ENCODE assay signal across 14 mouse cellular contexts in genomic region chr10:41972676-41973075, GRCm38 (mm10). TPM values are rescaled to one million over a fixed set of nuclear protein-coding genes. Genes with fewer than 3 reads are reported as not detected.
A peak's percentile ranks its signal among the peaks of the same experiment; 100 is the strongest.
DNase-seq lines count a peak whose midpoint lies in the region; ATAC-seq and TF ChIP-seq lines count a peak whose summit lies in the region.
"Had no signal": no experiment of that assay in that cellular context is flagged by ENCODE, and none has a peak within 500 bp of the region (broad histone marks: within the 10 kb centered on the region; RNA-seq: fewer than 3 reads in every experiment).

No protein-coding gene starts in this region.

- TF ChIP-seq CTCF in kidney, postnatal 0 days (IDR thresholded peaks at IDR 0.05; ENCODE audit: low read depth) = no peak

- H3K4me3 ChIP-seq in kidney, postnatal 0 days (replicated peaks; ENCODE audit: low read depth, low read length) = no peak overlapping the region
- no peak overlapping the region for H3K4me3 ChIP-seq in liver, embryonic 16.5 days (ENCODE audit: low read depth, low read length)
- H3K4me3 ChIP-seq: embryonic facial prominence, embryonic 12.5 days had no signal

- H3K9me3 ChIP-seq in kidney, postnatal 0 days (replicated peaks; ENCODE audit: low read length) = no peaks in the 10 kb centered on the region
- no peaks in the 10 kb centered on the region for H3K9me3 ChIP-seq in liver, embryonic 16.5 days (replicated peaks; ENCODE audit: control insufficient read depth, low read length)
- H3K9me3 ChIP-seq: embryonic facial prominence, embryonic 12.5 days had no signal

- no peaks in the 10 kb centered on the region for H3K36me3 ChIP-seq in kidney, postnatal 0 days (ENCODE audit: insufficient read depth, low read length)
- no peaks in the 10 kb centered on the region for H3K36me3 ChIP-seq in liver, embryonic 16.5 days (ENCODE audit: control insufficient read depth, insufficient read depth)
- H3K36me3 ChIP-seq: embryonic facial prominence, embryonic 12.5 days had no signal

- H3K4me2 ChIP-seq in kidney, postnatal 0 days (ENCODE audit: low read length) = no peak overlapping the region
- no peak overlapping the region for H3K4me2 ChIP-seq in liver, embryonic 16.5 days (ENCODE audit: low read depth, low read length)
- H3K4me2 ChIP-seq: embryonic facial prominence, embryonic 12.5 days; hindbrain, embryonic 14.5 days had no signal

- peak overlapping the region; percentile 25; the same call in 1 of the 2 replicates for H3K27ac ChIP-seq in kidney, postnatal 0 days
- H3K27ac ChIP-seq in liver, embryonic 16.5 days (ENCODE audit: low read length) = peak overlapping the region; percentile 33
- H3K27ac ChIP-seq: embryonic facial prominence, embryonic 12.5 days; hindbrain, embryonic 14.5 days; liver, embryonic 14.5 days had no signal

- 77% methylated on average over 9 of the region's 9 CpGs for WGBS in kidney, postnatal 0 days
- 18% methylated on average over 9 of the region's 9 CpGs for WGBS in liver, embryonic 16.5 days (ENCODE audit: insufficient replicate concordance)

- H3K4me1 ChIP-seq in kidney, postnatal 0 days (replicated peaks; ENCODE audit: insufficient read depth, low read length) = no peaks in the 10 kb centered on the region
- H3K4me1 ChIP-seq in liver, embryonic 16.5 days (ENCODE audit: control insufficient read depth, low read depth, low read length) = no peaks in the 10 kb centered on the region
- H3K4me1 ChIP-seq: embryonic facial prominence, embryonic 12.5 days had no signal

- H3K9ac ChIP-seq in kidney, postnatal 0 days (ENCODE audit: low read depth, low read length) = no peak overlapping the region
- H3K9ac ChIP-seq in liver, embryonic 16.5 days (ENCODE audit: low read depth, low read length) = no peak overlapping the region
- H3K9ac ChIP-seq: embryonic facial prominence, embryonic 12.5 days; hindbrain, embryonic 14.5 days; liver, embryonic 14.5 days had no signal

- DNase-seq in kidney, postnatal 0 days (ENCODE audit: low spot score) = no peak
- DNase-seq in kidney, postnatal 4 days = no peak
- peak; percentile 50 for DNase-seq in A20 (ENCODE audit: low read depth, low spot score)
- DNase-seq in cerebellum, adult 8-10 months = no peak
- no peak for DNase-seq in gastrocnemius, postnatal 10 days
- DNase-seq: adrenal gland, adult 2 months; cerebellum, postnatal 25 days; kidney, adult 18-20 months; thymus, postnatal 14 days had no signal

- no peak for ATAC-seq in kidney, postnatal 0 days (replicated peaks; ENCODE audit: low FRiP score, low read depth)
- ATAC-seq in CD4-positive, CD25-positive, alpha-beta regulatory T cell, adult 4 months = peak; percentile 39
- no peak for ATAC-seq in liver, embryonic 16.5 days (ENCODE audit: low read depth)

- no peaks in the 10 kb centered on the region for H3K27me3 ChIP-seq in kidney, postnatal 0 days (ENCODE audit: insufficient read depth, low read length)
- no peaks in the 10 kb centered on the region for H3K27me3 ChIP-seq in liver, embryonic 16.5 days (ENCODE audit: control insufficient read depth, insufficient read depth, low read depth, low read length)
- H3K27me3 ChIP-seq: embryonic facial prominence, embryonic 12.5 days had no signal

RNA-seq across cellular contexts. Expression of gene Armc2, which starts 45.6 kb away (rescaled TPM):
- polyA plus RNA-seq in kidney, postnatal 0 days (2015; fragmentation: Nextera tagmentation; extraction: Ambion mirVana) = 0.71 and 1.4 TPM in 2 replicates
- polyA plus RNA-seq in CD4-positive, CD25-positive, alpha-beta regulatory T cell, adult 4 months (2017; shearing (Covaris generic)) = under 1 TPM; 0.48 to 0.56 TPM
- polyA plus RNA-seq in liver, embryonic 16.5 days (2015; fragmentation: Nextera tagmentation; extraction: Ambion mirVana) = 0.12 and 0.20 TPM in 2 replicates
- under 1 TPM; 0.38 to 0.52 TPM for total RNA-seq in gastrocnemius, postnatal 10 days (2021)
